Comparison of ENCODE assay signal across 10 mouse cellular contexts in genomic region chr6:140368354-140369069, GRCm38 (mm10). TPM values are rescaled to one million over a fixed set of nuclear protein-coding genes. Genes with fewer than 3 reads are reported as not detected.
A peak's percentile ranks its signal among the peaks of the same experiment; 100 is the strongest.
DNase-seq lines count a peak whose midpoint lies in the region; ATAC-seq and TF ChIP-seq lines count a peak whose summit lies in the region.
"Had no signal": no experiment of that assay in that cellular context is flagged by ENCODE, and none has a peak within 500 bp of the region (broad histone marks: within the 10 kb centered on the region; RNA-seq: fewer than 3 reads in every experiment).

No protein-coding gene starts in this region.

- TF ChIP-seq CTCF in MEL (IDR thresholded peaks at IDR 0.05 in 2 of 3, conservative IDR thresholded peaks at IDR 0.05 in 1 of 3; ENCODE audit: control insufficient read depth in 1 of 3, insufficient read depth in 1 of 3, low read depth in 2 of 3, low read length in 3 of 3, poor library complexity in 1 of 3, severe bottlenecking in 1 of 3): no peak
- no peak for TF ChIP-seq CTCF in kidney, adult 2 months (conservative IDR thresholded peaks at IDR 0.05; ENCODE audit: insufficient read depth, insufficient read length, low read depth, low read length)

- no peaks in the 10 kb centered on the region for H3K9me3 ChIP-seq in heart, embryonic 12.5 days (replicated peaks)
- no peaks in the 10 kb centered on the region for H3K9me3 ChIP-seq in MEL (replicated peaks; ENCODE audit: insufficient read depth, low read length)
- no peaks in the 10 kb centered on the region for H3K9me3 ChIP-seq in forebrain, embryonic 15.5 days
- H3K9me3 ChIP-seq: midbrain, embryonic 15.5 days had no signal

- WGBS in heart, embryonic 12.5 days: 54% methylated on average over 8 of the region's 8 CpGs
- 61% methylated on average over 8 of the region's 8 CpGs for WGBS in kidney, adult 2 months
- WGBS in forebrain, embryonic 15.5 days: 75% methylated on average over 8 of the region's 8 CpGs

- TF ChIP-seq RAD21 in MEL (IDR thresholded peaks at IDR 0.05; ENCODE audit: low read depth, low read length): no peak

- H3K79me2 ChIP-seq in MEL (ENCODE audit: control insufficient read depth, insufficient read depth, low read length, poor library complexity): no peaks in the 10 kb centered on the region

- no peaks in the 10 kb centered on the region for H3K27me3 ChIP-seq in heart, embryonic 12.5 days (replicated peaks)
- H3K27me3 ChIP-seq in MEL (ENCODE audit: control insufficient read depth in 1 of 2, insufficient read depth in 2 of 2, low read length in 2 of 2): no peaks in the 10 kb centered on the region
- H3K27me3 ChIP-seq in kidney, adult 2 months (replicated peaks; ENCODE audit: control insufficient read depth, insufficient read depth, low read length): no peaks in the 10 kb centered on the region
- H3K27me3 ChIP-seq in forebrain, embryonic 15.5 days: no peaks in the 10 kb centered on the region
- H3K27me3 ChIP-seq: limb, embryonic 12.5 days; midbrain, embryonic 15.5 days had no signal

- no peak overlapping the region for H3K4me3 ChIP-seq in heart, embryonic 12.5 days
- H3K4me3 ChIP-seq in MEL (ENCODE audit: control insufficient read depth in 1 of 2, insufficient read depth in 1 of 2, low read depth in 2 of 2, low read length in 2 of 2): peak overlapping the region in 1 of 2 experiments; percentile 22; a peak in 2 of 4 replicates
- H3K4me3 ChIP-seq in kidney, adult 2 months (ENCODE audit: insufficient read depth, low read depth, low read length): no peak overlapping the region
- H3K4me3 ChIP-seq in forebrain, embryonic 15.5 days: no peak overlapping the region
- H3K4me3 ChIP-seq: limb, embryonic 12.5 days; midbrain, embryonic 15.5 days had no signal

- no peak for TF ChIP-seq EP300 in MEL (IDR thresholded peaks at IDR 0.05; ENCODE audit: low read depth in 1 of 2, low read length in 2 of 2)

- H3K9ac ChIP-seq in heart, embryonic 12.5 days: no peak overlapping the region
- no peak overlapping the region for H3K9ac ChIP-seq in MEL (ENCODE audit: control insufficient read depth, low read depth, low read length, poor library complexity, severe bottlenecking)
- H3K9ac ChIP-seq in forebrain, embryonic 15.5 days (replicated peaks): no peak overlapping the region
- H3K9ac ChIP-seq: limb, embryonic 12.5 days; midbrain, embryonic 15.5 days had no signal

- H3K27ac ChIP-seq in heart, embryonic 12.5 days (ENCODE audit: poor library complexity, severe bottlenecking): no peak overlapping the region
- no peak overlapping the region for H3K27ac ChIP-seq in MEL (ENCODE audit: control insufficient read depth, low read depth, low read length)
- no peak overlapping the region for H3K27ac ChIP-seq in kidney, adult 2 months (ENCODE audit: insufficient read depth, low read depth, low read length)
- H3K27ac ChIP-seq in forebrain, embryonic 15.5 days (replicated peaks): no peak overlapping the region
- H3K27ac ChIP-seq: limb, embryonic 12.5 days; midbrain, embryonic 15.5 days had no signal

- H3K36me3 ChIP-seq in heart, embryonic 12.5 days: no peaks in the 10 kb centered on the region
- H3K36me3 ChIP-seq in MEL (ENCODE audit: control insufficient read depth in 1 of 2, insufficient read depth in 2 of 2, low read length in 2 of 2): no peaks in the 10 kb centered on the region
- no peaks in the 10 kb centered on the region for H3K36me3 ChIP-seq in kidney, adult 2 months (ENCODE audit: control insufficient read depth, insufficient read depth, low read length)
- no peaks in the 10 kb centered on the region for H3K36me3 ChIP-seq in forebrain, embryonic 15.5 days
- H3K36me3 ChIP-seq: limb, embryonic 12.5 days; midbrain, embryonic 15.5 days had no signal

- no peak for TF ChIP-seq POLR2A in MEL (IDR thresholded peaks at IDR 0.05; ENCODE audit: control insufficient read depth in 1 of 2, insufficient read depth in 1 of 2, low read depth in 1 of 2, low read length in 2 of 2, poor library complexity in 1 of 2)
- TF ChIP-seq POLR2A in kidney, adult 2 months (IDR thresholded peaks at IDR 0.05; ENCODE audit: low read depth, low read length): no peak

- H3K4me2 ChIP-seq in heart, embryonic 12.5 days: no peak overlapping the region
- H3K4me2 ChIP-seq in forebrain, embryonic 15.5 days (replicated peaks): no peak overlapping the region
- H3K4me2 ChIP-seq: limb, embryonic 12.5 days; midbrain, embryonic 15.5 days had no signal

- ATAC-seq in heart, embryonic 12.5 days (ENCODE audit: insufficient number of reproducible peaks, low FRiP score): 0 out of 2 replicates have a peak, but pooled peaks have one; percentile 18
- ATAC-seq in forebrain, embryonic 15.5 days (replicated peaks): no peak
- ATAC-seq: midbrain, embryonic 15.5 days had no signal

- intact Hi-C loops in heart, postnatal 10 days (cut with DNase I): no loop called here

- no peaks in the 10 kb centered on the region for H3K4me1 ChIP-seq in heart, embryonic 12.5 days (replicated peaks)
- no peaks in the 10 kb centered on the region for H3K4me1 ChIP-seq in MEL (ENCODE audit: control insufficient read depth in 1 of 2, insufficient read depth in 2 of 2, low read length in 2 of 2)
- H3K4me1 ChIP-seq in kidney, adult 2 months (ENCODE audit: control insufficient read depth, insufficient read depth, low read length): peaks cover 8% of the 10 kb centered on the region
- H3K4me1 ChIP-seq in forebrain, embryonic 15.5 days: no peaks in the 10 kb centered on the region
- H3K4me1 ChIP-seq: midbrain, embryonic 15.5 days had no signal

- no peak for DNase-seq in heart, postnatal 10 days
- peak; percentile 5 for DNase-seq in MEL (ENCODE audit: low read depth, low spot score)
- DNase-seq in kidney, adult 2 months: peak; percentile 57
- peak; percentile 58 for DNase-seq in lung, postnatal 14 days
- no peak for DNase-seq in layer of hippocampus, postnatal 10 days (ENCODE audit: low spot score in 2 of 2)
- DNase-seq in layer of hippocampus, adult 8-10 months (ENCODE audit: low spot score in 2 of 2): no peak

TF ChIP-seq in MEL, 35 proteins besides CTCF, POLR2A, EP300 and RAD21:
- TF ChIP-seq ZNF384 (IDR thresholded peaks at IDR 0.05; ENCODE audit: low read depth, low read length) (no peak), POLR2AphosphoS2 (IDR thresholded peaks at IDR 0.05; ENCODE audit: low read length) (no peak), E2F4 (IDR thresholded peaks at IDR 0.05; ENCODE audit: borderline replicate concordance, low read depth, low read length) (no peak), SIN3A (IDR thresholded peaks at IDR 0.05; ENCODE audit: low read length) (no peak), TBP (IDR thresholded peaks at IDR 0.05; ENCODE audit: low read depth, low read length) (no peak), TAL1 (IDR thresholded peaks at IDR 0.05; ENCODE audit: low read length) (no peak), CHD2 (IDR thresholded peaks at IDR 0.05; ENCODE audit: low read length) (no peak), USF1 (IDR thresholded peaks at IDR 0.05; ENCODE audit: low read depth, low read length) (no peak), NELFE (IDR thresholded peaks at IDR 0.05; ENCODE audit: low read depth, low read length) (no peak), MYB (IDR thresholded peaks at IDR 0.05; ENCODE audit: low read depth, low read length) (no peak), MAX (IDR thresholded peaks at IDR 0.05; ENCODE audit: low read length) (no peak), USF2 (IDR thresholded peaks at IDR 0.05; ENCODE audit: borderline replicate concordance in 1 of 2, insufficient read depth in 1 of 2, low read depth in 1 of 2, low read length in 2 of 2) (no peak), MXI1 (IDR thresholded peaks at IDR 0.05; ENCODE audit: low read depth, low read length) (no peak), HCFC1 (IDR thresholded peaks at IDR 0.05; ENCODE audit: low read depth, low read length) (no peak)

RNA-seq across cellular contexts. Expression of gene Plekha5, which starts 55.3 kb away (rescaled TPM):
- 21.9 and 22.3 TPM in 2 replicates for polyA plus RNA-seq in heart, embryonic 12.5 days (2016; fragmentation: Nextera tagmentation; extraction: Ambion mirVana)
- total RNA-seq in heart, postnatal 10 days (2021): 10 to 100 TPM; 38.3 to 39.2 TPM
- total RNA-seq in MEL (2012; rRNA removed): 0.33 and 0.35 TPM in 2 replicates
- under 1 TPM in 1 of 2 experiments, not detected in 1; 0.24 TPM for polyA plus RNA-seq in MEL (2012; ENCODE audit: insufficient read depth in 1 of 2, insufficient read length in 2 of 2, low read depth in 1 of 2, low replicate concordance in 2 of 2, missing spikeins in 1 of 2)
- polyA plus RNA-seq in kidney, adult 2 months (2012; rRNA removed): 20.1 and 21.4 TPM in 2 replicates
- 10 to 100 TPM; 55.2 to 64.0 TPM for total RNA-seq in layer of hippocampus, postnatal 10 days (2021)
- polyA plus RNA-seq in forebrain, embryonic 15.5 days (2015; fragmentation: Nextera tagmentation; extraction: Ambion mirVana): 31.6 and 32.7 TPM in 2 replicates
- total RNA-seq in layer of hippocampus, adult 8-10 months (2022): 100 to 1,000 TPM in 2 of 4 experiments, 10 to 100 TPM in 2; 92.0 to 111 (median 99.5) TPM

Comparison
In these comparisons a context has a peak if more than half of its experiments do, and no peak if none do; other contexts are left out.
1. DNase-seq: peak in MEL (single experiment), kidney, adult 2 months (single experiment) and lung, postnatal 14 days (single experiment); none in heart, postnatal 10 days (0 of 2), layer of hippocampus, postnatal 10 days (0 of 2) and layer of hippocampus, adult 8-10 months (0 of 2).
2. RNA of gene Plekha5, which starts 55.3 kb away (total RNA-seq): 92.0 to 111 TPM in layer of hippocampus, adult 8-10 months, 55.2 to 64.0 TPM in layer of hippocampus, postnatal 10 days and 38.3 to 39.2 TPM in heart, postnatal 10 days; 0.33 to 0.35 TPM in MEL; every median in the first group is over 10 times any median in the second.